ENCODE assay signal across 13 mouse cellular contexts in genomic region chr10:128934997-128935787, GRCm38 (mm10). TPM values are rescaled to one million over a fixed set of nuclear protein-coding genes. Genes with fewer than 3 reads are reported as not detected.
DNase-seq lines count a peak whose midpoint lies in the region; ATAC-seq and TF ChIP-seq lines count a peak whose summit lies in the region.
"Had no signal": no experiment of that assay in that cellular context is flagged by ENCODE, and none has a peak within 500 bp of the region (broad histone marks: within the 10 kb centered on the region; RNA-seq: fewer than 3 reads in every experiment).

No protein-coding gene starts in this region.

- no peak for TF ChIP-seq EP300 in heart, postnatal 0 days (IDR thresholded peaks at IDR 0.05; ENCODE audit: low read depth)

- H3K4me2 ChIP-seq in heart, embryonic 14.5 days (ENCODE audit: low read length), result peak overlapping the region; percentile 89; the same call in 1 of the 2 replicates
- peak overlapping the region; percentile 81 for H3K4me2 ChIP-seq in heart, postnatal 0 days (ENCODE audit: low read depth, low read length)

- H3K9ac ChIP-seq in heart, embryonic 14.5 days (ENCODE audit: low read length), result no peak overlapping the region
- H3K9ac ChIP-seq in heart, postnatal 0 days (replicated peaks; ENCODE audit: low read depth, low read length), result no peak overlapping the region

- no peaks in the 10 kb centered on the region for H3K9me3 ChIP-seq in heart, embryonic 14.5 days (ENCODE audit: control insufficient read depth, low read length)
- no peaks in the 10 kb centered on the region for H3K9me3 ChIP-seq in heart, postnatal 0 days (replicated peaks; ENCODE audit: control insufficient read depth, low read length)
- H3K9me3 ChIP-seq: intestine, embryonic 15.5 days had no signal

- no peak for TF ChIP-seq CTCF in thymus, adult 2 months (IDR thresholded peaks at IDR 0.05; ENCODE audit: borderline replicate concordance, control insufficient read depth, extremely low read depth, insufficient read depth, low read length, poor library complexity)
- 0 out of 2 replicates have a peak, but pooled peaks have one; percentile 7 for TF ChIP-seq CTCF in heart, postnatal 0 days (IDR thresholded peaks at IDR 0.05; ENCODE audit: low read depth)

- H3K4me3 ChIP-seq in heart, embryonic 14.5 days (ENCODE audit: control insufficient read depth in 1 of 2, insufficient read depth in 1 of 2, low read depth in 1 of 2, low read length in 2 of 2), result no peak overlapping the region
- H3K4me3 ChIP-seq in thymus, adult 2 months (ENCODE audit: control insufficient read depth, insufficient read depth, low read length), result no peak overlapping the region
- H3K4me3 ChIP-seq in heart, postnatal 0 days (ENCODE audit: low read depth, low read length), result peak overlapping the region; percentile 55
- H3K4me3 ChIP-seq: erythroblast, embryonic 14.5 days had no signal

- no peak for DNase-seq in heart, adult 8-10 months (ENCODE audit: low spot score)
- peak; percentile 38 for DNase-seq in thymus, postnatal 0 days (ENCODE audit: low spot score)
- DNase-seq in thymus, adult 2 months, result no peak
- no peak for DNase-seq in heart, postnatal 0 days (ENCODE audit: low spot score)
- no peak for DNase-seq in adrenal gland, adult 2 months
- DNase-seq in embryo, embryonic 9.5 days (ENCODE audit: extremely low spot score), result no peak
- DNase-seq: layer of hippocampus, adult 9-11 months; lung, postnatal 4 days; right cerebral cortex, postnatal 14 days had no signal

- peaks cover 15 to 36% of the 10 kb centered on the region in 2 experiments for H3K4me1 ChIP-seq in heart, embryonic 14.5 days (ENCODE audit: control insufficient read depth in 2 of 2, insufficient read depth in 2 of 2, low read length in 2 of 2)
- H3K4me1 ChIP-seq in thymus, adult 2 months (replicated peaks; ENCODE audit: control insufficient read depth, insufficient read depth, low read length), result peaks cover 6% of the 10 kb centered on the region
- H3K4me1 ChIP-seq in heart, postnatal 0 days (ENCODE audit: control insufficient read depth, insufficient read depth), result peaks cover 23% of the 10 kb centered on the region; the same call in 1 of the 2 replicates

- TF ChIP-seq POLR2A in thymus, adult 2 months (IDR thresholded peaks at IDR 0.05; ENCODE audit: control insufficient read depth, extremely low read depth, insufficient read depth, low read length, poor library complexity), result no peak

- no peak for ATAC-seq in heart, embryonic 14.5 days (ENCODE audit: insufficient number of reproducible peaks, insufficient read depth, low FRiP score, low read depth)
- ATAC-seq in heart, postnatal 0 days (ENCODE audit: insufficient read depth, low read depth), result no peak
- ATAC-seq: activated CD4-positive, CD25-positive, alpha-beta regulatory T cell, adult 4 months; intestine, embryonic 15.5 days had no signal

- no peak overlapping the region for H3K27ac ChIP-seq in heart, embryonic 14.5 days (replicated peaks in 1 of 2; ENCODE audit: control insufficient read depth in 1 of 2, insufficient read depth in 1 of 2, low read depth in 2 of 2, low read length in 2 of 2)
- H3K27ac ChIP-seq in thymus, adult 2 months (ENCODE audit: control insufficient read depth, insufficient read depth, low read length), result no peak overlapping the region
- H3K27ac ChIP-seq in heart, postnatal 0 days (ENCODE audit: low read depth), result no peak overlapping the region; the same call in 1 of the 2 replicates
- H3K27ac ChIP-seq: intestine, embryonic 15.5 days had no signal

- no peaks in the 10 kb centered on the region for H3K36me3 ChIP-seq in heart, embryonic 14.5 days (ENCODE audit: control insufficient read depth, insufficient read depth, low read length)
- no peaks in the 10 kb centered on the region for H3K36me3 ChIP-seq in thymus, adult 2 months (ENCODE audit: control insufficient read depth, insufficient read depth, low read length)
- no peaks in the 10 kb centered on the region for H3K36me3 ChIP-seq in heart, postnatal 0 days (replicated peaks; ENCODE audit: control insufficient read depth, insufficient read depth, low read length)
- H3K36me3 ChIP-seq: intestine, embryonic 15.5 days had no signal

- peaks cover 33% of the 10 kb centered on the region for H3K27me3 ChIP-seq in heart, embryonic 14.5 days (ENCODE audit: control insufficient read depth, insufficient read depth, low read length)
- H3K27me3 ChIP-seq in thymus, adult 2 months (ENCODE audit: control insufficient read depth, insufficient read depth, low read length), result peaks cover 18% of the 10 kb centered on the region
- peaks cover 14% of the 10 kb centered on the region; the same call in 1 of the 2 replicates for H3K27me3 ChIP-seq in heart, postnatal 0 days (ENCODE audit: control insufficient read depth, insufficient read depth, low read length)

- WGBS in heart, embryonic 14.5 days, result 44% methylated on average over 7 of the region's 7 CpGs
- 83% methylated on average over 7 of the region's 7 CpGs for WGBS in thymus, adult 2 months
- 56% methylated on average over 7 of the region's 7 CpGs for WGBS in heart, postnatal 0 days

RNA-seq across cellular contexts. Expression of gene Itga7, which starts 1.6 kb away (rescaled TPM):
- polyA plus RNA-seq in heart, embryonic 14.5 days (2014; fragmentation: Nextera tagmentation; extraction: Ambion mirVana), result 3.7 and 3.9 TPM in 2 replicates
- 100 to 1,000 TPM; 161 to 179 (median 167) TPM for total RNA-seq in heart, adult 8-10 months (2022)
- 2.4 and 2.5 TPM in 2 replicates for polyA plus RNA-seq in thymus, postnatal 0 days (2015; fragmentation: Nextera tagmentation; extraction: Ambion mirVana)
- polyA plus RNA-seq in thymus, adult 2 months (2012; rRNA removed), result 5.9 and 14.5 TPM in 2 replicates
- total RNA-seq in heart, postnatal 0 days (2014; rRNA removed; ENCODE audit: low replicate concordance), result 22.3 and 41.4 TPM in 2 replicates
- 18.5 and 22.7 TPM in 2 replicates for polyA plus RNA-seq in heart, postnatal 0 days (2015; fragmentation: Nextera tagmentation; extraction: Ambion mirVana)
- 10 to 100 TPM in 1 of 2 experiments, 1 to 10 TPM in 1; 8.4 to 25.6 TPM for total RNA-seq in adrenal gland, adult 2 months (2021)
- 19.6 and 32.5 TPM in 2 replicates for polyA plus RNA-seq in adrenal gland, adult 2 months (2012; rRNA removed)
- polyA plus RNA-seq: erythroblast, embryonic 14.5 days had no signal

RNA-seq across cellular contexts. Expression of gene Bloc1s1, which starts 11.4 kb away (rescaled TPM):
- polyA plus RNA-seq in heart, embryonic 14.5 days (2014; fragmentation: Nextera tagmentation; extraction: Ambion mirVana), result 239 and 251 TPM in 2 replicates
- 100 to 1,000 TPM; 150 to 260 (median 205) TPM for total RNA-seq in heart, adult 8-10 months (2022)
- 251 and 253 TPM in 2 replicates for polyA plus RNA-seq in thymus, postnatal 0 days (2015; fragmentation: Nextera tagmentation; extraction: Ambion mirVana)
- polyA plus RNA-seq in thymus, adult 2 months (2012; rRNA removed), result 137 and 173 TPM in 2 replicates
- 121 and 130 TPM in 2 replicates for total RNA-seq in heart, postnatal 0 days (2014; rRNA removed; ENCODE audit: low replicate concordance)
- polyA plus RNA-seq in heart, postnatal 0 days (2015; fragmentation: Nextera tagmentation; extraction: Ambion mirVana), result 292 and 295 TPM in 2 replicates
- 100 to 1,000 TPM; 174 to 223 TPM for total RNA-seq in adrenal gland, adult 2 months (2021)
- polyA plus RNA-seq in adrenal gland, adult 2 months (2012; rRNA removed), result 99.2 and 115 TPM in 2 replicates

RNA-seq across cellular contexts. Expression of gene Rdh5, which starts 12.5 kb away (rescaled TPM):
- polyA plus RNA-seq in heart, embryonic 14.5 days (2014; fragmentation: Nextera tagmentation; extraction: Ambion mirVana), result 7.7 and 11.5 TPM in 2 replicates
- total RNA-seq in heart, adult 8-10 months (2022), result 1 to 10 TPM; 3.8 to 6.2 (median 5.2) TPM
- polyA plus RNA-seq in thymus, postnatal 0 days (2015; fragmentation: Nextera tagmentation; extraction: Ambion mirVana), result 6.3 and 7.1 TPM in 2 replicates
- 14.0 and 21.8 TPM in 2 replicates for polyA plus RNA-seq in thymus, adult 2 months (2012; rRNA removed)
- 7.6 and 14.3 TPM in 2 replicates for total RNA-seq in heart, postnatal 0 days (2014; rRNA removed; ENCODE audit: low replicate concordance)
- polyA plus RNA-seq in heart, postnatal 0 days (2015; fragmentation: Nextera tagmentation; extraction: Ambion mirVana), result 9.3 and 11.1 TPM in 2 replicates
- 10 to 100 TPM; 11.2 to 15.9 TPM for total RNA-seq in adrenal gland, adult 2 months (2021)
- 24.3 and 29.3 TPM in 2 replicates for polyA plus RNA-seq in adrenal gland, adult 2 months (2012; rRNA removed)

RNA-seq across cellular contexts. Expression of gene Mettl7b, which starts 25.6 kb away (rescaled TPM):
- polyA plus RNA-seq in heart, embryonic 14.5 days (2014; fragmentation: Nextera tagmentation; extraction: Ambion mirVana), result 0.32 TPM in 1 of 2 replicates, not detected in the other
- not detected for total RNA-seq in heart, adult 8-10 months (2022)
- 3.4 and 5.5 TPM in 2 replicates for polyA plus RNA-seq in thymus, postnatal 0 days (2015; fragmentation: Nextera tagmentation; extraction: Ambion mirVana)
- 0.28 and 1.6 TPM in 2 replicates for polyA plus RNA-seq in thymus, adult 2 months (2012; rRNA removed)
- total RNA-seq in heart, postnatal 0 days (2014; rRNA removed; ENCODE audit: low replicate concordance), result not detected in 2 replicates
- not detected in 2 replicates for polyA plus RNA-seq in heart, postnatal 0 days (2015; fragmentation: Nextera tagmentation; extraction: Ambion mirVana)
- 1 to 10 TPM in 1 of 2 experiments, under 1 TPM in 1; 0.79 to 3.5 TPM for total RNA-seq in adrenal gland, adult 2 months (2021)
- 0.52 and 0.97 TPM in 2 replicates for polyA plus RNA-seq in adrenal gland, adult 2 months (2012; rRNA removed)
- polyA plus RNA-seq: activated CD4-positive, CD25-positive, alpha-beta regulatory T cell, adult 4 months; erythroblast, embryonic 14.5 days had no signal

RNA-seq across cellular contexts. Expression of gene Cd63, which starts 34.4 kb away (rescaled TPM):
- polyA plus RNA-seq in heart, embryonic 14.5 days (2014; fragmentation: Nextera tagmentation; extraction: Ambion mirVana), result 363 and 394 TPM in 2 replicates
- 100 to 1,000 TPM; 121 to 171 (median 135) TPM for total RNA-seq in heart, adult 8-10 months (2022)
- polyA plus RNA-seq in thymus, postnatal 0 days (2015; fragmentation: Nextera tagmentation; extraction: Ambion mirVana), result 172 and 183 TPM in 2 replicates
- polyA plus RNA-seq in thymus, adult 2 months (2012; rRNA removed), result 43.9 and 62.1 TPM in 2 replicates
- 32.9 and 72.6 TPM in 2 replicates for total RNA-seq in heart, postnatal 0 days (2014; rRNA removed; ENCODE audit: low replicate concordance)
- polyA plus RNA-seq in heart, postnatal 0 days (2015; fragmentation: Nextera tagmentation; extraction: Ambion mirVana), result 381 and 398 TPM in 2 replicates
- total RNA-seq in adrenal gland, adult 2 months (2021), result 100 to 1,000 TPM; 279 to 433 TPM
- 38.2 and 44.2 TPM in 2 replicates for polyA plus RNA-seq in adrenal gland, adult 2 months (2012; rRNA removed)
